Mouse (Mus musculus) liver, adult 2 months (tissue): ENCODE data around the gene Gm20388. TPM values are rescaled to one million over a fixed set of nuclear protein-coding genes. Genes with fewer than 3 reads are reported as not detected.
A peak's percentile ranks its signal among the peaks of the same experiment; 100 is the strongest.

Source experiments
- DNase-seq: peaks from one replicate; pipeline ENCODE4 v3.0.0-alpha.2; 2011; ENCODE audit warnings: low read depth, low spot score; ENCODE audit errors: extremely low read depth
- H3K27ac ChIP-seq: fragments of 200-500 bp; replicated peaks from 2 replicates; pipeline ENCODE4 v1.5.1; 2012; ENCODE audit warnings: low read depth, mild to moderate bottlenecking, control low read depth, inconsistent platforms, low read length; ENCODE audit not compliant: insufficient read depth
- H3K27me3 ChIP-seq: fragments of 200-500 bp; 2 replicates; pipeline ENCODE4 v1.6.1; 2012; ENCODE audit warnings: mild to moderate bottlenecking, moderate library complexity, low read length, inconsistent platforms; ENCODE audit not compliant: control insufficient read depth, insufficient read depth
- H3K36me3 ChIP-seq: fragments of 200-500 bp; 2 replicates; pipeline ENCODE4 v1.6.1; 2012; ENCODE audit warnings: low read length, inconsistent platforms; ENCODE audit not compliant: control insufficient read depth, insufficient read depth
- H3K4me1 ChIP-seq: fragments of 200-500 bp; 2 replicates; pipeline ENCODE4 v1.6.1; 2011; ENCODE audit warnings: low read length; ENCODE audit not compliant: control insufficient read depth, insufficient read depth
- H3K4me3 ChIP-seq: fragments of 200-500 bp; 2 replicates; pipeline ENCODE4 v1.5.1; 2011; ENCODE audit warnings: low read depth, mild to moderate bottlenecking, control low read depth, low read length, moderate library complexity; ENCODE audit not compliant: insufficient read depth
- H3K79me2 ChIP-seq: fragments of 200-500 bp; 2 replicates; pipeline ENCODE4 v1.6.1; 2012; ENCODE audit warnings: inconsistent platforms, mild to moderate bottlenecking, low read length, moderate library complexity; ENCODE audit not compliant: control insufficient read depth, insufficient read depth
- H3K9ac ChIP-seq: fragments of 200-500 bp; 2 replicates; pipeline ENCODE4 v1.6.1; 2012; ENCODE audit warnings: low read depth, mild to moderate bottlenecking, control low read depth, inconsistent platforms, low read length
- CTCF ChIP-seq: fragments of 200-500 bp; IDR thresholded peaks from 2 replicates; pipeline ENCODE4 v1.5.1; 2011; ENCODE audit warnings: low read depth, low read length, control low read depth
- POLR2A ChIP-seq: fragments of 200-500 bp; IDR thresholded peaks from 2 replicates; pipeline ENCODE4 v1.6.1; 2011; ENCODE audit warnings: low read length, control low read depth; ENCODE audit not compliant: insufficient read depth; ENCODE audit errors: extremely low read depth
- WGBS: fragments of 180-500 bp; shearing (Covaris S2); methylation state at CpG from one replicate; pipeline ENCODE4 v1.1.7; 2018; 5-methylcytosine and 5-hydroxymethylcytosine counted together
- polyA plus RNA-seq: library from polyadenylated mRNA; depleted of rRNA; stranded (reverse); fragments of >200 nt; gene quantifications from 2 replicates; pipeline ENCODE4 v1.2.3, GENCODE M21; 2012
- total RNA-seq: library from RNA; depleted of rRNA; stranded (reverse); fragments of >200 nt; gene quantifications from 2 replicates; pipeline ENCODE4 v1.2.3, GENCODE M21; 2014

Gm20388 gene
- total and polyA plus RNA-seq, 2 experiments, result 6.4 to 19.9 TPM

GRCm38 (mm10) chr8:123329961-123330360 is 3419.3 kb downstream of the Gm20388 start:
- Histone ChIP-seq H3K27me3 (peaks cover 4% of the 10 kb centered on the region; the same call in 1 of the 2 replicates), H3K4me1 (no peaks in the 10 kb centered on the region; the same call in 1 of the 2 replicates), H3K27ac (no peak overlapping the region)

GRCm38 (mm10) chr8:123330701-123331100 is 3420.1 kb downstream of the Gm20388 start:
- Histone ChIP-seq H3K4me3 (no peak overlapping the region), H3K9ac (no peak overlapping the region), H3K79me2 (no peaks in the 10 kb centered on the region), H3K36me3 (no peaks in the 10 kb centered on the region), H3K4me1 (no peaks in the 10 kb centered on the region; the same call in 1 of the 2 replicates), H3K27me3 (peaks cover 4% of the 10 kb centered on the region; the same call in 1 of the 2 replicates), H3K27ac (no peak overlapping the region)
- TF ChIP-seq CTCF, result no peak
- TF ChIP-seq POLR2A, result no peak
- 64% methylated on average over 6 of the region's 6 CpGs for WGBS
- no peak for DNase-seq

More at GRCm38 (mm10) chr8:123329961-123330360, 3419.3 kb downstream of the Gm20388 start:
- H3K9ac ChIP-seq, result no peak overlapping the region
- DNase-seq, result no peak
- H3K36me3 ChIP-seq, result no peaks in the 10 kb centered on the region
- H3K79me2 ChIP-seq, result no peaks in the 10 kb centered on the region
- TF ChIP-seq CTCF (no peak), POLR2A (no peak)
- no peak overlapping the region for H3K4me3 ChIP-seq
- 36% methylated on average over 5 of the region's 5 CpGs for WGBS

DNA sequence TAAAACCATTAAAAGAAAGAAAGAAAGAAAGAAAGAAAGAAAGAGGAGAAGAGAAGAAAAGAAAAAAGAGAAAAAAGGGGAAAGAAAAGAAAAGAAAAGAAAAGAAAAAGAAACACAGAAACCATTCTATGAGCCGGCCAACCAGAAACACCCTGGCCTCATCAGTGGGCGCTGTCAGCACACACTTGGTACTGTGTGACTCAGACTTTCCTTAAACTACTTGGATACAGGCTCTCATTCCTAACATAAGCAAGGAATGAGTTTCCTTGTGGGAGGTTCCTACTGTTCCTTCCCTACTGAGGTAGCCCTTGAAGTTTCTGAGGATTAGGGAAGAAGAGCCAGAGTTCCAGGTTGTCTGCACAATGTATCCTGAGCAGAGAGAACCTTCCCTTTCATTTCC is 3420.7 kb downstream of the Gm20388 start:
- DNase-seq, result no peak
- no peak overlapping the region for H3K9ac ChIP-seq
- peaks cover 4% of the 10 kb centered on the region; the same call in 1 of the 2 replicates for H3K27me3 ChIP-seq
- no peaks in the 10 kb centered on the region for H3K79me2 ChIP-seq
- H3K4me1 ChIP-seq, result no peaks in the 10 kb centered on the region; the same call in 1 of the 2 replicates
- 82% methylated on average over 2 of the region's 2 CpGs for WGBS
- TF ChIP-seq POLR2A, result no peak
- TF ChIP-seq CTCF, result no peak
- H3K27ac ChIP-seq, result no peak overlapping the region
- H3K4me3 ChIP-seq, result no peak overlapping the region
- no peaks in the 10 kb centered on the region for H3K36me3 ChIP-seq

DNA sequence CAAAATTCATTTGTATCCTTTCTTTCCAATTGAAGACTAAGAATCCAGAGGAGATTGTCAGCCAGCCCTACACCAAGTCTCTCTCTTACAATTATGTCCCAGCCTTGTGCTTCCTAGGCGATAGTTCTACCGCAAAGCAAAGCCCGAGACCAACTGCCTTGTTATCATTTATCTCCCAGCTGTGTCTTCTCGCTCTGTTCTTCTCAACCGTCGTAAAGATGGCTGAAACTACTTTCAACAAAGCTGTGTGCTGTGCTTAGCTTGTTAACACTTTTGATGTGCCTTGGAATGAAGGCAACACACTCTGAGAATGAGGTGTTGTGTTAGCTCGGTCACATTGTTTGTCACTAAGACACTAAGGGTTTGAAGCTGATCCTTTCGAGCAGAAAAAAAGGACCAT is 3421.2 kb downstream of the Gm20388 start:
- Histone ChIP-seq H3K4me1 (no peaks in the 10 kb centered on the region; the same call in 1 of the 2 replicates), H3K79me2 (no peaks in the 10 kb centered on the region), H3K9ac (no peak overlapping the region), H3K4me3 (no peak overlapping the region), H3K27ac (no peak overlapping the region), H3K36me3 (no peaks in the 10 kb centered on the region), H3K27me3 (peaks cover 4% of the 10 kb centered on the region; the same call in 1 of the 2 replicates)
- DNase-seq, result no peak
- TF ChIP-seq CTCF (no peak), POLR2A (no peak)
- WGBS, result 71% methylated on average over 8 of the region's 8 CpGs

GRCm38 (mm10) chr8:123332262-123333090 is 3421.8 kb downstream of the Gm20388 start, which contains the start of gene Spire2:
Gene Spire2 (plus strand): TSS chr8:123332713.
- Histone ChIP-seq H3K27ac (no peak within 1 kb of the TSS), H3K4me3 (peak within 1 kb of the TSS; percentile 40; the same call in 1 of the 2 replicates), H3K4me1 (no peaks in the 10 kb centered on the region; the same call in 1 of the 2 replicates), H3K79me2 (no peaks in the 10 kb centered on the region), H3K36me3 (no peaks in the 10 kb centered on the region), H3K27me3 (peaks cover 4% of the 10 kb centered on the region; the same call in 1 of the 2 replicates), H3K9ac (no peak within 1 kb of the TSS)
- 2% methylated on average over 79 of the region's 85 CpGs for WGBS
- TF ChIP-seq CTCF (no peak), POLR2A (no peak)
- no peak for DNase-seq

- Histone ChIP-seq H3K27ac (no peak overlapping the region), H3K36me3 (no peaks in the 10 kb centered on the region), H3K9ac (no peak overlapping the region), H3K27me3 (peaks cover 4% of the 10 kb centered on the region; the same call in 1 of the 2 replicates), H3K4me1 (no peaks in the 10 kb centered on the region), H3K4me3 (peak overlapping the region; percentile 40; the same call in 1 of the 2 replicates), H3K79me2 (no peaks in the 10 kb centered on the region)
- 32% methylated on average over 21 of the region's 21 CpGs for WGBS
- no peak for TF ChIP-seq CTCF
- TF ChIP-seq POLR2A, result no peak
- no peak for DNase-seq
Measured at GRCm38 (mm10) chr8:123333091-123333587, 3422.5 kb downstream of the Gm20388 start.
